Mouse (Mus musculus) erythroblast, adult 5-6 weeks (primary cell): ENCODE results near the gene 2200002D01Rik. TPM values are rescaled to one million over a fixed set of nuclear protein-coding genes. Genes with fewer than 3 reads are reported as not detected.

ENCODE experiments used
- ATAC-seq: replicated peaks from 2 replicates; pipeline ENCODE4 v1.8.0; 2016; ENCODE audit warnings: moderate number of reproducible peaks, mild to moderate bottlenecking, moderate TSS enrichment, inconsistent platforms; ENCODE audit not compliant: poor library complexity, low FRiP score, severe bottlenecking
- total RNA-seq, 2 experiments: library from RNA; stranded (forward) in 1 of 2; stranded (reverse) in 1 of 2; fragments of 150-400 nt in 1 of 2; fragments of 200-764, 138-1000 nt in 1 of 2; gene quantifications; 2 replicates each; pipeline versions ENCODE4 v1.2.3 to v1.2.4; 2015 to 2017; ENCODE audit warnings: low replicate concordance in 2 of 2

2200002D01Rik gene
- total RNA-seq (2015; ENCODE audit: low replicate concordance) (not detected in 2 replicates), total RNA-seq (2017; ENCODE audit: low replicate concordance) (2.5 TPM in 1 of 2 replicates, not detected in the other)

- ATAC-seq: no peak
These were observed at the start of gene 2200002D01Rik for GRCm38 (mm10) chr7:29248261-29248841. TSS of gene 2200002D01Rik (minus strand) at chr7:29248466.

GRCm38 (mm10) chr7:29296998-29297397, 48.7 kb upstream of the 2200002D01Rik start:
- peak; percentile 78; the same call in 1 of the 2 replicates for ATAC-seq

- no peak for ATAC-seq
These were observed 47.8 kb upstream of the 2200002D01Rik start for GRCm38 (mm10) chr7:29295861-29296647.

GRCm38 (mm10) chr7:29294111-29294761, 46.0 kb upstream of the 2200002D01Rik start:
- ATAC-seq: no peak

DNA sequence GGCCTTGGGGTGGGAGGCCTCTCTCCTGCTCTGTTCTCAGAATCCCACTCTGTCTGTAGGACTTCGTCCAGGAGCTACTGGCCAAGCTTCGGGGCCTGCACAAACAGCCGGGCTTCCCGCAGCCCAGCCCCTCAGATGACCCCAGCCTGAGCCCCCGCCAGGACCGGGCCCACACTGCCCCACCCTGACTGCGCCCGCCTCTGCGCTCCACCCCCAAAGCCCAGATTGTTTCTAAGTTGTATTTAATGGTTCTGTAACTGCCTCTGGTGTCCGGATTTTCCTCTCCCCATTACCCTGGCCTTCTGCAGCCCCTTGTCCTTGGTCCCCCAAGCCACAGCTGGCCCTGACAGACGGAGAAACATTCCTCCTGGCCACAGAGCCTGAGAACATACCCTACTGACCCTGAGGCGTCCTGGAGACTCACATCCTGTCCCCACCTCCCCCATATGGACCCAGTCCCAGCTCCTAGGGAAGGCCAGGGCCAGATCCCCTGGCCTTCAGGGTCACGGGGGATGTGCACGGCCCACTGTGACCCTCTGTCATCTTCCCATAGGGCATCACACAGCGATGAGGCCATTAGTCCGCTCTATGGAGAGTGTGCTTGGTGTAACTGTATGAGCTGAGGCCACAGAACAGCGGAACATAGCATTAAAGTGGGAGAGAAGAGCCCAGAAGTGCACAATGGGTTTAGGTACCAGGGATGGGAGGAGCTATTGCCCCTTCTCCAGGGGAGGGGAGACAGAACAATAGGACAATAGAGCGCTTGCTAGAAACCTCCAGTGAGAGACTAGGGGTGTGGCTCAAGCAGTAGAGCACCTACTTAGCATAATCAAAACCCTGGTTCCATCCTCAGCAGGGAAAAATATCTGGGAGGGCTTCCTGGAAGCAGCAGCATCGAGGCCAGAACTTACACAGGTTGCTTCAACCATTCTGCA, 45.1 kb upstream of the 2200002D01Rik start:
- ATAC-seq: no peak

DNA sequence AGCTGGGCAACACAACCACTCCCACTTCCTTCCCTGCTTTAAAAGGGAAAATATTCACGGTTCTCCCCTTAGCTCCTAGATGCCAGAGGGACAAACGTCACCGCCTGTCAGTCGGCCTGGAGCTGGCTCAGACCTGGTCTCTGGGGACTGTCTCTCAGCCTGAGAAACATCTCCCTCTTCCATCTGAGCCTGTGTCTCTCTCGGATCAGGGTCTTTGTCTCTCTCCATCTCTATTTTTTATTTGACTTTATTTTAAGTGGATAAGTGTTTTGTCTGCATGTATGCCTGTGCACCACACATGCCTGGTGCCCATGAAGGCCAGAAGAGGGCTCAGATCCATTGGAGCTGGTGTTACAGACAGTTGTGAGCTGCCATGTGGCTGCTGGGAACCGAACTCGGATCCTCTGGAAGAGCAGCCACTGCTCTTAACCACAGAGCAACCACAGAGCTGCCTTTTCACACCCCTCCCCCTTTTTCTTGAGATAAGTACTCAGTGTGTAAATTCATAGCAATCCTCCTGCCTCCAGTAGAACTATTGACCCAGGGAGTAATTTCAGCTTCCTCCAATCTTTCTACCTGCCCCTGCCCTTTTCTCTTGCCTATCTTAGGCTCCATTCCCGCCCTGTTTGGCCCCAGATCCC, 44.3 kb upstream of the 2200002D01Rik start:
- ATAC-seq: no peak

DNA sequence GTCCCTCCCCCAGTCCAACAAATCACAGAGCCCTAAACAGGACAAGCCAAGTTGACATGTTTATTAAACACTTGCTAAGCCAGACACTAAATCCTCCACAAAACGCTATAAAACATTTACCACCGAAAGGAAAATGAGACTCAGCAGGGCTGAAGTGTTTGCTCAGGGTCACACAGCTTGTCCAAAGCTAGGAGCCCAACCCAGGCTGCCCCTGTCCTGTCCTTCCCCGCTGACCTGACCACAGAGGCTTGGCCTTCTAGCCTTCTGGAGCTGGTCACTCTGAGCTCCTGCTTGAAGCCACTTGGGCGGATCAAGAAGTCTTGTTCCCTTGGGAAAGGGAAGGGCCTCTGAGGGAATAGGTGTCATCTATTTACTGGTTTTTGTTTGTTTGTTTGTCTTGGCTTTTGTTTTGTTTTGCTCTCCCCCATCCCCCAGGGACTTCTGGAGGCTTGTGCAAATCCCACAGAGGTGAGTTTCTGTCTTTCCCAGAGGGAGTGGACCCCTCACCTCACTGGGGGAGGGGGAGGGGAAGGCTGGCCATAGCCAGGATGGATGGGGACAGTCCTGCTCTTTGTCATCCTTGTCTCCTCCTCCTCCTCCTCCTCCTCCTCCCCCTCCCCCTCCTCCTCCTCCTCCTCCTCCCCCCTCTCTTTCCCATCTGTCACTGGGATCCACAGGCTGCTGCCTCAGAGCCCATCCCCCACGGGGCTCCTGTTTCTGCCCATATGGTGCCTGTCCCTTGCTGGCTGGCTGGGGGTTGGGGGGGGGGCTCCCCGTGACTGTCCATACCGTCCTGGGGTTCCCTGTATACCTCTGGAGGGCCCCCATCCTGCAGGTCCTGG, 43.6 kb upstream of the 2200002D01Rik start:
- ATAC-seq: no peak

GRCm38 (mm10) chr7:29290691-29291485, 42.6 kb upstream of the 2200002D01Rik start:
- no peak for ATAC-seq

DNA sequence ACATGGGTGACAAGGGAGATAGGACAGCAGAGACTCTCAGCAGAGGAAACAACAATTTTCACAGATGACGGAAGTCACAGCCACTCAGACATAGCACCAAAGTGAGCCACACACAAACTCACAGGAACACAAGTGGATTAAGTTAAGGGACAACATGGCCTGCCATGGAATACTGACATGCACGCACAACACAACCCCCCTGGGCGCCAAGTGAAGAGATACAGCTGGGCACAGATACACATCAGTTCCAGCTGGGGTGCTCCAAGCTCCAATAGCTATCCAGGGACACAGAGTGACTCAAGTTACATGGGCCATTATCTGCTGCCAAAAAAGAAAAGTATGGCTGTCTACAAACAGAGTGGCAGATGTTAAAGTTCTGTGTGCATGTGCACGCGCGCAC, 41.6 kb upstream of the 2200002D01Rik start:
- ATAC-seq: no peak

DNA sequence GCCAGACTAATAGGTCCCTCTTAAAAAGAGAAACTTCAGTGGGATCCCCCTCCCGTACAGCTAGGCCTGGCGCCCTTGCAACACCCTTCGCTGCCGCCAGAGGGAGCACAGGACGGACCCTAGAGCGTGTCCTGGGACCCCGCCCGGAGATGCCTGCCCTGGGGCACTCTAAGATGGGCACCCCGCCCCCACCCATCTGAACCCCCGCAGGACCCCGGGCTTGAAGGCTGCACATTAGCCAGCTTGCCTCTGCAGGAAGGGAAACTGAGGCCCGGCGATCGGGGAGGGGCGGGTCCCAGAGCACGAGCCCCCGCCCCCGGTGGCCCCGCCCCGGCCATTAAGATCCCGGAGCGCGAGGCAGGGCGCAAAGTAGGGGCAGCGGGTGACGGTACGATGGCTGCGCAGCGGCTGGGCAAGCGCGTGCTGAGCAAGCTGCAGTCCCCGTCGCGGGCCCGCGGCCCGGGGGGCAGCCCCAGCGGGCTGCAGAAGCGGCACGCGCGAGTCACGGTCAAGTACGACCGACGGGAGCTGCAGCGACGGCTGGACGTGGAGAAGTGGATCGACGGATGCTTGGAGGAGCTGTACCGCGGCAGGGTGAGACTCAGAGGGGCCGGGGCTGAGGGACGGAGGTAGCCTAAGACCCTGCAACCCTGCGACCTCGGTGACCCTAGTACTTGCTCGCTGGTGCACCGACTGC, 40.8 kb upstream of the 2200002D01Rik start, which contains the start of gene Ppp1r14a:
Ppp1r14a (plus strand) TSS at position 367 of the 697 bp plus-strand sequence.
- ATAC-seq: 0 out of 2 replicates have a peak, but pooled peaks have one; percentile 60

DNA sequence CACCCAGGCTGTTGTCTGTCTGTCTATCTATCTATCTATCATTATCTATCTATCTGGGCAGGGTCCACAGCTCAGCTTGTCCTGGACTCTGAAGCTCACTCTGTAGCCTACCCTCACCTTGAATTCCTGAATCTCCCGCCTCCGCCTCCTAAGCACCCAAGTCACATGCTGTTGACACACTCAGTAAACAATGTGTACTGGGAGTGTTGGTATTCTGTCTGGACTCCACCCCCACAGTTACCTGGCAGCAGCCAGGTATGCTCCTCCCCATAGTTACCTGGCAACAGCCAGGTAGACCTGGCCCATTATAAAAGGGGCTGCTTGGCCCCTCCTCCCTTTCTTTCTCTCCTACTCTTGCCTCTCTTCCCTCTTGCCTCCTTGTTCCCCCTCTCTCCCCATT, 39.8 kb upstream of the 2200002D01Rik start:
- ATAC-seq: no peak

DNA sequence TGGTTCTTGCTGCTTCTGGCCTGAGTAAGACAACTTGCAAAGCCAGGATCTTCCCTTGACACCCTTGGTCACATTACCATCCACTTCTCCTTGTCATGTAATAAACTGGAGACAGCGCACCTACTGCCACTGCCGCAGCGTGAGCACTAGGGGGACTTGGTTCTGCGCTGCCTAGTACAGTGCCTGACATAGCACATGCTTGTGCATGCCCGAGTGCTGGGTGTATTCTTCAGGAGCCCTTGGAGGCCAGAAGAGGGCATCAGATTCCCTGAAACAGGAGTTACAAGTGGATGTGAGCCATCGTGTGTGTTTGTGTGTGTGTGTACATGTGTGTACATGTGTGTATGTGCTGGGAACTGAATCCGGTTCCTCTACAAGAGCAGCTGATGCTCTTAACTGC, 39.2 kb upstream of the 2200002D01Rik start:
- ATAC-seq: no peak

DNA sequence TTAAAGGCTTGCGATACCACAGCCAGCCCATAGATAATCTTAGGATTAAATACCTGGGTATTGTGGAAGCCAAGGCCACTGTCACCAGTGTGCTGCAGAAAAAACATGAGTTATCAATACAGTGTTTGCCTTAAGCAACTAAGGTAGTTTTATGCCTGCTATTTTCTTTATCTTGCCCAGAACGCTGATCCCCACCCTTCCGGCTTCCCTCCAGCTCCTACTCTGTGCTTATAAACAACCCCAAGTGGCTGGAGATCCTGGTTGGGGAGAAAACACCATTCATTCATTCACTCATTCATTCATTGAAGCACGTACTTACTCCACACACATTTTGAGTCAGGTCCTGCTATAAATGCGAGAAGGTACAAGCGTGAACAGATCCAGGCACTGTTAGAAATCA, 36.3 kb upstream of the 2200002D01Rik start:
- ATAC-seq: no peak

DNA sequence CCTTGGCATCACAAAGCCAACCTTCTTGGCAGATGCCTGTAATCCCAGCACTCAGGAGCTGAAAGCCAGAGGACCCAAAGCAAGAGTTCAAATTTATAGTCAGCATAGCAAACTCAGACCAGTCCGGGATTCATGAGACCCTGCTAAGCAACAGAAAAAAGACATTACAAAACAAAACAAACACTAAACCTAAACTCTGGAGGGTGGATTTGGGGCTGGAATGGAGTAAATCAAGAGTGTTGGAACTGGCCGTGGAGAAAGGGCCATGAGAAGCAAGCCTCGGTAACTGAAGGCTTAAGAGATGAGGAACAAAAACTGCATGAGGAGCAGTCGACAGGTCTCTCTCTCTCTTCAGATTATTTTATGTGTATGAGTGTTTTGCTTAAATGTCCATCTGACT, 35.6 kb upstream of the 2200002D01Rik start:
- ATAC-seq: no peak

- ATAC-seq: no peak
These were observed 33.8 kb upstream of the 2200002D01Rik start for GRCm38 (mm10) chr7:29282074-29282554.

DNA sequence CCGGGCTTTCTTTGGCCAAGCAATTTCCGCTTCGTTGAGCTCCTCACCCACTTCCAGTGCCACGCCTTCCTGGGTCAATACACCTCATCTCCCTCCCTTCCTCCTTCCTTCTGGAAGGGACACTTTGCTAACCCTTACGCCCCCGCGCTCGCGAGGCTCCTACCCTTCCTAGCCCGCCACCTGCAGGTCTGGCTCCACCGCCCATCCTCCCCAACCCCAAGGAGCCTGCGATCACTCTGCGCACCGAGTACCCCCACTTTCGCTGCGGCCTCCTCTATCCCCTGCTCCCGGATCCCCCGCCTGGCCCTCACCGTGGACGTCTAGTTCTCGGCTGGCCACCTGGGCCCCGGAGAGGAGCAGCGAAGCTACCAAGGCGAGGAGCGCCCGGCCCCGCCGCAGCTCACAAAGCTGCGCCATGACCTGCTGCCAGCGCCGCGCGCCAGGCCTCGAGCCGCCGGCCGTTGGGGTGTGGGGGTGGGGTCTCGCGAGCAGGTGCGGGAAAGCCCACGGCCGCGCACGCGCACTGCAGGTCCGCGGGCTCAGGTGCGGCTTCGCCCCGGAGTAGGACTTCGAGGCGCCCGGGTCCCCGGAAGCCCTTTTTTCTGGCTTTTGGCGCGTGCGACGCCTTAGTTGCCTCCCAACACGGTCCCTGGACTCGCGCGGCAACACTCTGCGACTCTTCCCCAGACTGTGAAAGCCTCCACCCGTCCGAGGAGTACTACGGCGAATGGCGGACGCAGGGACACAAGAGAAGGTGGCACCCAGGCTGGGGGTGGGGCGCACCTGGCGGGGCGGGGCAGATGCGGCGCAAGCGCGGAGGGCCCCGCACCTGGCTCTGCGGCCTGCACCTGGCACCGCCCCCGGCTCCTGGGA, 33.2 kb upstream of the 2200002D01Rik start, which contains the start of gene Spint2:
Spint2 (minus strand) TSS at position 712 of the 873 bp plus-strand sequence.
- ATAC-seq: no peak
